In the genomic region with DNA sequence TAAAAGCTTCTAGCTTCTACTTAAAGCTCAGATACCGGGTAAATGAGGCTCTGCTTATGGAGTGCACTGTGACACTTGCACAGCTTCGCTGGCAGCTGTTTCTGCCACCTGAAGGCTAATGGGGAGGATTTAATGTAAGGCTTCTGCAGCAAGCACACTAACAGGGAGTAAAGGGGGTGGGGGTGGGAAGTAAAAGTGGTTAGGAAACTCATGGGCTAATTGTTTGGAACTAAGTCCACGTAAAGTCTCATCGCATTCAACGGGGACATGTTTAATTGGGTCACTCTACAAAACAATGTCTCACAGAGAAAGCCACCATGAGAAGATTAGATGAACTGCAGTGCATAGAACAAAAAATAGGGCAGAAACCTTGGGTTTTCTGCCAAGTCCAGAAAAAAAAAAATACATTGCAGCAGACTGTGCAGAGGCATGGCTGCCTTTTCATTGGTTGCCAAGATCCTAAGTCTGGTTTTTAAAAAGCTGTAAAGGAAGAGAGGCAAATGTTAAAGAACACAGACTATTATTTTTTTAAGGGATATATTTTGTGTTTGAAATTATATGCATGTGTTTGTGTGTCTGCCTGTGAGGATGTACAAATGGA, we compare ENCODE assay signal across 21 mouse cellular contexts. TPM values are rescaled to one million over a fixed set of nuclear protein-coding genes. Genes with fewer than 3 reads are reported as not detected.
DNase-seq lines count a peak whose midpoint lies in the region; ATAC-seq and TF ChIP-seq lines count a peak whose summit lies in the region.
"Had no signal": no experiment of that assay in that cellular context is flagged by ENCODE, and none has a peak within 500 bp of the region (broad histone marks: within the 10 kb centered on the region; RNA-seq: fewer than 3 reads in every experiment).

No protein-coding gene starts in this region.

- 33% methylated on average over 5 of the region's 5 CpGs for WGBS in forebrain, embryonic 12.5 days
- 7% methylated on average over 5 of the region's 5 CpGs for WGBS in forebrain, embryonic 16.5 days
- 12% methylated on average over 5 of the region's 5 CpGs for WGBS in forebrain, postnatal 0 days

- peak; percentile 39 for TF ChIP-seq CTCF in layer of hippocampus, adult 2 months (conservative IDR thresholded peaks at IDR 0.05)
- TF ChIP-seq CTCF in forebrain, postnatal 0 days (IDR thresholded peaks at IDR 0.05; ENCODE audit: low read depth) = no peak

- H3K9ac ChIP-seq in forebrain, embryonic 12.5 days = no peak overlapping the region
- H3K9ac ChIP-seq in forebrain, embryonic 16.5 days (replicated peaks; ENCODE audit: low read depth, low read length) = no peak overlapping the region
- H3K9ac ChIP-seq in forebrain, postnatal 0 days = no peak overlapping the region
- H3K9ac ChIP-seq: embryonic facial prominence, embryonic 15.5 days; heart, embryonic 13.5 days; neural tube, embryonic 13.5 days; stomach, embryonic 15.5 days had no signal

- H3K9me3 ChIP-seq in forebrain, embryonic 12.5 days = no peaks in the 10 kb centered on the region
- no peaks in the 10 kb centered on the region for H3K9me3 ChIP-seq in forebrain, embryonic 16.5 days (ENCODE audit: control insufficient read depth, low read length)
- no peaks in the 10 kb centered on the region for H3K9me3 ChIP-seq in forebrain, postnatal 0 days (ENCODE audit: low read length)
- H3K9me3 ChIP-seq: embryonic facial prominence, embryonic 15.5 days; heart, embryonic 13.5 days; neural tube, embryonic 13.5 days; stomach, embryonic 15.5 days had no signal

- DNase-seq in layer of hippocampus, adult 2 months (ENCODE audit: low spot score in 2 of 2) = peak in 1 of 2 experiments; percentile 40
- no peak for DNase-seq in layer of hippocampus, postnatal 25 days (ENCODE audit: extremely low spot score in 1 of 2, low spot score in 1 of 2)
- peak; percentile 55 for DNase-seq in retina, postnatal 1 day
- DNase-seq in retina, embryonic 14.5 days (ENCODE audit: low spot score) = no peak
- peak; percentile 10 for DNase-seq in forebrain, postnatal 0 days
- DNase-seq: cerebellum, postnatal 14 days; gastrocnemius, adult 2 months; kidney, adult 18-20 months; lung, adult 18-20 months; thymus, adult 2 months had no signal

- no peaks in the 10 kb centered on the region; the same call in 1 of the 2 replicates for H3K4me1 ChIP-seq in forebrain, embryonic 12.5 days
- 0 out of 2 replicates have a peak, but pooled peaks cover 3% of the 10 kb centered on the region for H3K4me1 ChIP-seq in forebrain, embryonic 16.5 days (replicated peaks; ENCODE audit: control insufficient read depth, insufficient read depth, low read length)
- H3K4me1 ChIP-seq in forebrain, postnatal 0 days (ENCODE audit: insufficient read depth) = no peaks in the 10 kb centered on the region
- H3K4me1 ChIP-seq: embryonic facial prominence, embryonic 15.5 days; heart, embryonic 13.5 days; stomach, embryonic 15.5 days had no signal

- peak; percentile 33; the same call in 1 of the 2 replicates for ATAC-seq in forebrain, embryonic 12.5 days (ENCODE audit: low FRiP score)
- ATAC-seq in forebrain, embryonic 16.5 days = no peak
- no peak for ATAC-seq in forebrain, postnatal 0 days
- ATAC-seq in CD4-positive, CD25-positive, alpha-beta regulatory T cell, adult 4 months = no peak

- H3K36me3 ChIP-seq in forebrain, embryonic 12.5 days (replicated peaks) = no peaks in the 10 kb centered on the region
- no peaks in the 10 kb centered on the region for H3K36me3 ChIP-seq in forebrain, embryonic 16.5 days (ENCODE audit: control insufficient read depth, insufficient read depth)
- H3K36me3 ChIP-seq in forebrain, postnatal 0 days (ENCODE audit: insufficient read depth) = no peaks in the 10 kb centered on the region
- H3K36me3 ChIP-seq: embryonic facial prominence, embryonic 15.5 days; heart, embryonic 13.5 days; neural tube, embryonic 13.5 days; stomach, embryonic 15.5 days had no signal

- peak overlapping the region; percentile 56 for H3K27ac ChIP-seq in forebrain, embryonic 12.5 days
- H3K27ac ChIP-seq in forebrain, embryonic 16.5 days (ENCODE audit: low read length) = no peak overlapping the region
- peak overlapping the region; percentile 48 for H3K27ac ChIP-seq in layer of hippocampus, adult 2 months
- no peak overlapping the region for H3K27ac ChIP-seq in forebrain, postnatal 0 days (ENCODE audit: low read depth, low read length)
- H3K27ac ChIP-seq: embryonic facial prominence, embryonic 15.5 days; gastrocnemius, adult 2 months; heart, embryonic 13.5 days; kidney, postnatal 0 days; macrophage; neural tube, embryonic 13.5 days; stomach, embryonic 15.5 days had no signal

- no peak overlapping the region; the same call in 1 of the 2 replicates for H3K4me2 ChIP-seq in forebrain, embryonic 12.5 days
- no peak overlapping the region for H3K4me2 ChIP-seq in forebrain, embryonic 16.5 days (ENCODE audit: low read length)
- no peak overlapping the region for H3K4me2 ChIP-seq in forebrain, postnatal 0 days (ENCODE audit: low read depth)
- H3K4me2 ChIP-seq: embryonic facial prominence, embryonic 15.5 days; heart, embryonic 13.5 days; liver, embryonic 11.5 days; midbrain, embryonic 11.5 days; neural tube, embryonic 13.5 days; stomach, embryonic 15.5 days had no signal

- no peak overlapping the region for H3K4me3 ChIP-seq in forebrain, embryonic 12.5 days (replicated peaks)
- H3K4me3 ChIP-seq in forebrain, embryonic 16.5 days (replicated peaks; ENCODE audit: low read length) = no peak overlapping the region
- H3K4me3 ChIP-seq in layer of hippocampus, adult 2 months = no peak overlapping the region
- no peak overlapping the region for H3K4me3 ChIP-seq in forebrain, postnatal 0 days (ENCODE audit: low read depth, low read length)
- H3K4me3 ChIP-seq: embryonic facial prominence, embryonic 15.5 days; gastrocnemius, adult 2 months; heart, embryonic 13.5 days; neural tube, embryonic 13.5 days; stomach, embryonic 15.5 days had no signal

- H3K27me3 ChIP-seq in forebrain, embryonic 12.5 days = no peaks in the 10 kb centered on the region
- H3K27me3 ChIP-seq in forebrain, embryonic 16.5 days (replicated peaks; ENCODE audit: control insufficient read depth, insufficient read depth, low read length) = no peaks in the 10 kb centered on the region
- no peaks in the 10 kb centered on the region for H3K27me3 ChIP-seq in forebrain, postnatal 0 days (ENCODE audit: insufficient read depth, low read length)
- H3K27me3 ChIP-seq: embryonic facial prominence, embryonic 15.5 days; neural tube, embryonic 13.5 days; stomach, embryonic 15.5 days had no signal

RNA-seq across cellular contexts. Expression of gene Casc4, which starts 7.3 kb away (rescaled TPM):
- 29.5 and 30.7 TPM in 2 replicates for polyA plus RNA-seq in forebrain, embryonic 12.5 days (2016; fragmentation: Nextera tagmentation; extraction: Ambion mirVana)
- 25.0 and 25.8 TPM in 2 replicates for polyA plus RNA-seq in forebrain, embryonic 16.5 days (2015; fragmentation: Nextera tagmentation; extraction: Ambion mirVana)
- total RNA-seq in layer of hippocampus, adult 2 months (2021) = 100 to 1,000 TPM; 102 to 111 TPM
- 100 to 1,000 TPM; 106 to 120 TPM for total RNA-seq in layer of hippocampus, postnatal 25 days (2021)
- total RNA-seq in forebrain, postnatal 0 days (2014; rRNA removed) = 116 and 135 TPM in 2 replicates
- polyA plus RNA-seq in forebrain, postnatal 0 days (2015; fragmentation: Nextera tagmentation; extraction: Ambion mirVana) = 21.3 and 44.7 TPM in 2 replicates
- polyA plus RNA-seq in CD4-positive, CD25-positive, alpha-beta regulatory T cell, adult 4 months (2017; shearing (Covaris generic)) = 1 to 10 TPM; 3.1 to 3.6 TPM

RNA-seq across cellular contexts. Expression of gene Frmd5, which starts 52.6 kb away (rescaled TPM):
- polyA plus RNA-seq in forebrain, embryonic 12.5 days (2016; fragmentation: Nextera tagmentation; extraction: Ambion mirVana) = 30.8 and 34.3 TPM in 2 replicates
- 32.9 and 34.9 TPM in 2 replicates for polyA plus RNA-seq in forebrain, embryonic 16.5 days (2015; fragmentation: Nextera tagmentation; extraction: Ambion mirVana)
- 10 to 100 TPM; 32.6 to 35.4 TPM for total RNA-seq in layer of hippocampus, adult 2 months (2021)
- 10 to 100 TPM; 30.1 to 37.0 TPM for total RNA-seq in layer of hippocampus, postnatal 25 days (2021)
- 53.3 and 54.3 TPM in 2 replicates for total RNA-seq in forebrain, postnatal 0 days (2014; rRNA removed)
- 10.3 and 15.7 TPM in 2 replicates for polyA plus RNA-seq in forebrain, postnatal 0 days (2015; fragmentation: Nextera tagmentation; extraction: Ambion mirVana)
- 1 to 10 TPM; 1.1 TPM for polyA plus RNA-seq in CD4-positive, CD25-positive, alpha-beta regulatory T cell, adult 4 months (2017; shearing (Covaris generic))
- polyA plus RNA-seq: macrophage had no signal

Comparison
In these comparisons a context has a peak if more than half of its experiments do, and no peak if none do; other contexts are left out.
1. H3K27ac ChIP-seq: peak in forebrain, embryonic 12.5 days (single experiment) and layer of hippocampus, adult 2 months (single experiment); none in forebrain, embryonic 16.5 days (single experiment) and forebrain, postnatal 0 days (single experiment).
2. DNase-seq: peak in retina, postnatal 1 day (single experiment) and forebrain, postnatal 0 days (single experiment); none in layer of hippocampus, postnatal 25 days (0 of 2) and retina, embryonic 14.5 days (single experiment).